ENCODE assay signal across 8 mouse cellular contexts in genomic region chr19:28011718-28012499, GRCm38 (mm10). TPM values are rescaled to one million over a fixed set of nuclear protein-coding genes. Genes with fewer than 3 reads are reported as not detected.
A peak's percentile ranks its signal among the peaks of the same experiment; 100 is the strongest.
DNase-seq lines count a peak whose midpoint lies in the region; ATAC-seq and TF ChIP-seq lines count a peak whose summit lies in the region.

No protein-coding gene starts in this region.

- peak; percentile 59 for ATAC-seq in forebrain, embryonic 12.5 days (ENCODE audit: low FRiP score)
- peak; percentile 64 for ATAC-seq in liver, postnatal 0 days
- peak; percentile 20 for ATAC-seq in neutrophil, adult 5-6 weeks (ENCODE audit: extremely low read depth, insufficient number of reproducible peaks, low FRiP score, poor library complexity, severe bottlenecking)

- TF ChIP-seq EP300 in liver, postnatal 0 days (IDR thresholded peaks at IDR 0.05; ENCODE audit: low read depth), result no peak

- no peaks in the 10 kb centered on the region for H3K36me3 ChIP-seq in forebrain, embryonic 12.5 days (replicated peaks)
- no peaks in the 10 kb centered on the region for H3K36me3 ChIP-seq in liver, postnatal 0 days (replicated peaks; ENCODE audit: insufficient read depth, low read length)

- under 1% methylated on average over 52 of the region's 52 CpGs for WGBS in forebrain, embryonic 12.5 days
- 1% methylated on average over 52 of the region's 52 CpGs for whole genome bisulfite sequencing in liver, postnatal 0 days (ENCODE audit: insufficient replicate concordance)

- H3K4me1 ChIP-seq in forebrain, embryonic 12.5 days, result peaks cover 9% of the 10 kb centered on the region
- H3K4me1 ChIP-seq in liver, postnatal 0 days (ENCODE audit: insufficient read depth), result peaks cover 7% of the 10 kb centered on the region; the same call in 1 of the 2 replicates

- peak overlapping the region; percentile 77 for H3K4me3 ChIP-seq in forebrain, embryonic 12.5 days (replicated peaks)
- peak overlapping the region; percentile 87 for H3K4me3 ChIP-seq in liver, postnatal 0 days (ENCODE audit: low read depth, low read length)

- peak overlapping the region; percentile 97 for H3K9ac ChIP-seq in forebrain, embryonic 12.5 days
- H3K9ac ChIP-seq in liver, postnatal 0 days (replicated peaks), result peak overlapping the region; percentile 98

- TF ChIP-seq CTCF in liver, postnatal 0 days (IDR thresholded peaks at IDR 0.05; ENCODE audit: low read depth), result no peak

- peak overlapping the region; percentile 100 for H3K27ac ChIP-seq in forebrain, embryonic 12.5 days
- H3K27ac ChIP-seq in liver, postnatal 0 days (ENCODE audit: low read depth), result peak overlapping the region; percentile 100

- no peaks in the 10 kb centered on the region for H3K27me3 ChIP-seq in forebrain, embryonic 12.5 days
- no peaks in the 10 kb centered on the region for H3K27me3 ChIP-seq in liver, postnatal 0 days (ENCODE audit: insufficient read depth, low read length)

- intact Hi-C loops in heart, postnatal 14 days (cut with DNase I), result loop anchor here (5.0 kb wide), 1 partner anchor 570 kb away; no protein-coding TSS in a partner anchor

- peak overlapping the region; percentile 58 for H3K4me2 ChIP-seq in forebrain, embryonic 12.5 days
- peak overlapping the region; percentile 90 for H3K4me2 ChIP-seq in liver, postnatal 0 days (ENCODE audit: low read depth, low read length)

- peak; percentile 87 for DNase-seq in NIH3T3 (ENCODE audit: low read depth)
- DNase-seq in c-Kit-positive CD71-positive TER-119-positive erythroid progenitor cells, embryonic 14.5 days (ENCODE audit: low spot score), result peak; percentile 69
- DNase-seq in heart, postnatal 14 days, result peak; percentile 77
- DNase-seq in layer of hippocampus, adult 18-20 months (ENCODE audit: low spot score in 2 of 2), result peak; percentile 54 to 75
- DNase-seq in liver, postnatal 0 days, result peak; percentile 80
- no peak for DNase-seq in T-cell, adult 2 months (ENCODE audit: low spot score)

- no peaks in the 10 kb centered on the region for H3K9me3 ChIP-seq in forebrain, embryonic 12.5 days
- no peaks in the 10 kb centered on the region for H3K9me3 ChIP-seq in liver, postnatal 0 days (ENCODE audit: low read length)

RNA-seq across cellular contexts. Expression of gene Rfx3, which starts 0.9 kb away (rescaled TPM):
- polyA plus RNA-seq in forebrain, embryonic 12.5 days (2016; fragmentation: Nextera tagmentation; extraction: Ambion mirVana), result 34.2 and 36.6 TPM in 2 replicates
- total RNA-seq in heart, postnatal 14 days (2021), result 1 to 10 TPM; 4.7 to 6.0 TPM
- 100 to 1,000 TPM; 108 to 117 TPM for total RNA-seq in layer of hippocampus, adult 18-20 months (2021)
- polyA plus RNA-seq in liver, postnatal 0 days (2015; fragmentation: Nextera tagmentation; extraction: Ambion mirVana), result 0.51 and 0.90 TPM in 2 replicates
- total RNA-seq in neutrophil, adult 5-6 weeks (2017), result 12.5 and 13.0 TPM in 2 replicates
